Mouse (Mus musculus) stomach, postnatal 0 days (tissue): Measurements from ENCODE around the gene Was. TPM values are rescaled to one million over a fixed set of nuclear protein-coding genes. Genes with fewer than 3 reads are reported as not detected.
"Not testable (repeated sequence)": the region's sequence is repeated elsewhere in the genome, so short reads cannot be mapped to it uniquely, and the experiment has no call there.

ENCODE experiments used
- ATAC-seq: fragments of 200-750 bp; cut with Nextera tagmentation; 2 replicates; pipeline ENCODE4 v1.8.0; 2017; ENCODE audit not compliant: low FRiP score, low TSS enrichment
- DNase-seq: peaks from one replicate; pipeline ENCODE4 v3.0.0-alpha.2; 2016; ENCODE audit warnings: low spot score
- H3K27ac ChIP-seq: fragments of 300-500 bp; sonication (generic); replicated peaks from 2 replicates; pipeline ENCODE4 v1.5.1; 2014; ENCODE audit warnings: mild to moderate bottlenecking, control low read depth
- H3K27me3 ChIP-seq: fragments of 300-500 bp; sonication (generic); 2 replicates; pipeline ENCODE4 v1.6.1; 2014; ENCODE audit warnings: low read length; ENCODE audit not compliant: control insufficient read depth, insufficient read depth
- H3K36me3 ChIP-seq: fragments of 300-500 bp; sonication (generic); 2 replicates; pipeline ENCODE4 v1.6.1; 2014; ENCODE audit warnings: low read length, mixed read lengths; ENCODE audit not compliant: control insufficient read depth, insufficient read depth
- H3K4me1 ChIP-seq: fragments of 300-500 bp; sonication (generic); replicated peaks from 2 replicates; pipeline ENCODE4 v1.6.1; 2014; ENCODE audit warnings: antibody characterized with exemption; ENCODE audit not compliant: control insufficient read depth, insufficient read depth
- H3K4me2 ChIP-seq: fragments of 300-500 bp; sonication (generic); replicated peaks from 2 replicates; pipeline ENCODE4 v1.6.1; 2014; ENCODE audit warnings: low read depth, mild to moderate bottlenecking, control low read depth, moderate library complexity
- H3K4me3 ChIP-seq: fragments of 300-500 bp; sonication (generic); 2 replicates; pipeline ENCODE4 v1.5.1; 2014; ENCODE audit warnings: low read depth, low read length, control low read depth
- H3K9ac ChIP-seq: fragments of 300-500 bp; sonication (generic); 2 replicates; pipeline ENCODE4 v1.6.1; 2014; ENCODE audit warnings: mild to moderate bottlenecking, low read length, control low read depth, mixed read lengths
- H3K9me3 ChIP-seq: fragments of 300-500 bp; sonication (generic); 2 replicates; pipeline ENCODE4 v1.6.1; 2016; ENCODE audit warnings: low read length; ENCODE audit not compliant: control insufficient read depth
- CTCF ChIP-seq: IDR thresholded peaks from 2 replicates; pipeline ENCODE4 v1.5.1; 2016; ENCODE audit warnings: antibody characterized with exemption, low read depth, mild to moderate bottlenecking, moderate library complexity
- EP300 ChIP-seq: optimal IDR thresholded peaks from 2 replicates; pipeline ENCODE3; 2016; ENCODE audit warnings: antibody characterized with exemption
- WGBS: fragments of 180-500 bp; shearing (Covaris S2); extraction: QIAGEN DNeasy Blood & Tissue Kit; methylation state at CpG from one replicate; pipeline ENCODE4 v1.1.7; 2014; 5-methylcytosine and 5-hydroxymethylcytosine counted together
- polyA plus RNA-seq: library from polyadenylated mRNA; unstranded; fragments of >200 nt; fragmentation: Nextera tagmentation; extraction: Ambion mirVana; gene quantifications from 2 replicates; pipeline ENCODE4 v1.2.1, GENCODE M21; 2015

Was gene
- polyA plus RNA-seq, 1 experiment from 2014 or later, result 0.42 TPM

DNA sequence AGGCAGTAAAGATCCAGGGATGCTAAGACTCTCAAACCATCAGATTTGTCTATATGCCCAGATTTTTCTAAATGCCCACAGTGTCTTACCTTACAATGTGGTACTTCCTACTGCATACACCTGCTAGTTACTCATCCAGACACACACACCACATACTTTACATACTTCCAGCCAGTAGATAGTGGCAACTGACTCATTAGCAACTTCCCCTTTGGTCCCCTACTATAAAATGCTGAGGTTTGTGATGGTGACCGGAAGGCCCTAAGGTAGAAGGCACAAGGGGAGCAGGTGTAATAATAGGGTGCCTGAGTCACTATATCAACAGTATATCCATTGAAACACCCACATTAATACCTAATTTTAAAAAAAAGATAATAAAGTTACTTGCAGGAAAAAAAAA lies 21.1 kb downstream of the Was start:
- H3K9ac ChIP-seq, result no peak overlapping the region
- no peak for DNase-seq
- no peak for TF ChIP-seq CTCF
- TF ChIP-seq EP300, result no peak
- 94% methylated on average over 1 of the region's 1 CpGs for WGBS
- H3K9me3 ChIP-seq, result no peaks in the 10 kb centered on the region
- no peak overlapping the region for H3K4me3 ChIP-seq
- H3K27me3 ChIP-seq, result no peaks in the 10 kb centered on the region
- no peak overlapping the region for H3K27ac ChIP-seq
- H3K4me1 ChIP-seq, result no peaks in the 10 kb centered on the region
- H3K4me2 ChIP-seq, result no peak overlapping the region
- no peak for ATAC-seq
- H3K36me3 ChIP-seq, result no peaks in the 10 kb centered on the region

GRCm38 (mm10) chrX:8051044-8051781 lies 39.1 kb downstream of the Was start:
- H3K4me2 ChIP-seq, H3K27ac ChIP-seq, H3K4me3 ChIP-seq: not testable (repeated sequence)

DNA sequence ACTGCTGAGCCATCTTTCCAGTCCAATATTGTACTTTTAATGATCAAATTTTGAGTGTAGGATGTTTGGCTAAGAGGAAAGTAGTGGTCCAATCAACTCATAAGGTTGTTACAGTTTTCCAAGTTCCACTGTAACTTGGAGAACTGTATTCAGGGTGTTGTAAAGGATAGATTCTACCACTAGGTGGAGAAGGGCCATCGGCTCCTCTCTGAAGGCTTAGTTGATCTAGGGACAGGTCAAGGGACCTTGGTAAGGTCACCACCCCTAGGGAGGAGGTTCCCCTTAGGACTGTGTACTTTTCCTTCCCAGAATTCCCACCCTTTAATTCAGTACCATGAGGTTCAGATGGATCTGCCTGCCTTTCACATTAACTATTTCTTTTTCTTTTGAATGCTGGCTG lies 57.3 kb downstream of the Was start:
- no peak overlapping the region for H3K27ac ChIP-seq
- DNase-seq, result no peak
- H3K4me2 ChIP-seq, result no peak overlapping the region
- H3K4me1 ChIP-seq, result no peaks in the 10 kb centered on the region
- H3K27me3 ChIP-seq, result no peaks in the 10 kb centered on the region
- H3K9ac ChIP-seq, result no peak overlapping the region
- no peak for ATAC-seq
- 69% methylated on average over 1 of the region's 1 CpGs for WGBS
- H3K4me3 ChIP-seq, result no peak overlapping the region
- no peaks in the 10 kb centered on the region for H3K9me3 ChIP-seq
- TF ChIP-seq EP300 (no peak), CTCF (peak; percentile 39)
- no peaks in the 10 kb centered on the region for H3K36me3 ChIP-seq

More at GRCm38 (mm10) chrX:8051044-8051781, 39.1 kb downstream of the Was start:
- ATAC-seq, H3K9me3 ChIP-seq, DNase-seq, H3K9ac ChIP-seq, H3K27me3 ChIP-seq, H3K36me3 ChIP-seq, H3K4me1 ChIP-seq: not testable (repeated sequence)
- 87% methylated on average over 7 of the region's 8 CpGs for WGBS

Other genes with a start within 250 kb of the Was start
- gene Otud5, start 249.1 kb downstream of the Was start, polyA plus RNA-seq, result 21.2 and 22.0 TPM in 2 replicates
- 4.8 and 5.0 TPM in 2 replicates for gene Pim2, start 212.2 kb downstream of the Was start, polyA plus RNA-seq
- gene Slc35a2, start 206.5 kb downstream of the Was start, polyA plus RNA-seq, result 28.7 and 32.5 TPM in 2 replicates
- gene Pqbp1, start 191.2 kb downstream of the Was start, polyA plus RNA-seq, result 60.6 and 62.2 TPM in 2 replicates
- gene Timm17b, start 191.1 kb downstream of the Was start, polyA plus RNA-seq, result 85.6 and 90.5 TPM in 2 replicates
- gene Gm10491, start 182.7 kb downstream of the Was start, polyA plus RNA-seq, result not detected in 2 replicates
- gene Gm10490, start 181.0 kb downstream of the Was start, polyA plus RNA-seq, result not detected in 2 replicates
- 12.0 and 12.2 TPM in 2 replicates for gene Pcsk1n, start 170.7 kb downstream of the Was start, polyA plus RNA-seq
- gene Eras, start 161.9 kb downstream of the Was start, polyA plus RNA-seq, result not detected in 2 replicates
- 6.2 and 6.7 TPM in 2 replicates for gene Hdac6, start 142.6 kb downstream of the Was start, polyA plus RNA-seq
- 0.07 and 0.28 TPM in 2 replicates for gene Gata1, start 112.4 kb downstream of the Was start, polyA plus RNA-seq
- 6.0 and 7.5 TPM in 2 replicates for gene Glod5, start 72.0 kb downstream of the Was start, polyA plus RNA-seq
- 10.8 and 12.3 TPM in 2 replicates for gene Suv39h1, start 15.7 kb downstream of the Was start, polyA plus RNA-seq
- 15.6 and 16.7 TPM in 2 replicates for gene Wdr13, start 42.4 kb upstream of the Was start, polyA plus RNA-seq
- 599 and 659 TPM in 2 replicates for gene Rbm3, start 55.4 kb upstream of the Was start, polyA plus RNA-seq
- 6.2 and 6.9 TPM in 2 replicates for gene Tbc1d25, start 85.7 kb upstream of the Was start, polyA plus RNA-seq
- 75.4 and 85.7 TPM in 2 replicates for gene Ebp, start 103.0 kb upstream of the Was start, polyA plus RNA-seq
- 12.5 and 14.3 TPM in 2 replicates for gene Porcn, start 116.0 kb upstream of the Was start, polyA plus RNA-seq
- 19.9 and 20.3 TPM in 2 replicates for gene Ftsj1, start 161.9 kb upstream of the Was start, polyA plus RNA-seq
- 5.2 and 6.4 TPM in 2 replicates for gene Slc38a5, start 180.6 kb upstream of the Was start, polyA plus RNA-seq
- gene Ssxb10, start 236.9 kb upstream of the Was start, polyA plus RNA-seq, result not detected in 2 replicates